Mouse (Mus musculus) megakaryocyte, embryonic 14.5 days (primary cell): ENCODE measurements around the gene Tmem220.

Experiments used
- FLI1 ChIP-seq: IDR thresholded peaks from 2 replicates; pipeline ENCODE4 v1.6.1; 2012; ENCODE audit warnings: low read length, inconsistent platforms, mixed read lengths
- GATA1 ChIP-seq: IDR thresholded peaks from 3 replicates; pipeline ENCODE4 v1.6.1; 2012; ENCODE audit warnings: mixed read lengths, low read length, inconsistent platforms, borderline replicate concordance

DNA sequence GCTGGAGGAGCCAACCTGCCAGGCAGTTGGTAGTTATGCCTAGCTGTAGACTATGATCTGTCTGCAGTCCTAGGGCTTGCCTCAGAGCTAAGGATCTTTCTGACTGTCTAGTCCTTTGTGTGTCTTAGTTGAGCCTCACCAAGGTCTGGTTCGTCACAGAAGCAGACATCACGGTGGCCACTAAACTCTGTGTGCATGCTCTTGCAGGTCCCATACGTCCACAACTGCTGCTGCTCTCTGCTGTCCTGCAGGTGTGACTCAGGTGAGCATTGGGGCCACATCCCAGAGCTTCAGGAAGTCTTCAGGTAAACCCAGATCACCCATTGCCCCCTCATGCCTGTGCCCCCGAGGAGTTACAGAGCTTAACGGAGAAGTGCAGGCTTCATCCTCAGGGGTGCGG, 53.9 kb downstream of the Tmem220 start:
- TF ChIP-seq GATA1 = no peak
- no peak for TF ChIP-seq FLI1
